Mouse (Mus musculus): Measurements from ENCODE around the gene Sfr1. TPM values are rescaled to one million over a fixed set of nuclear protein-coding genes. Genes with fewer than 3 reads are reported as not detected.

Gene Sfr1
- total RNA-seq, 1 experiment = 85.8 TPM

- TF ChIP-seq HCFC1 (IDR thresholded peaks at IDR 0.05; ENCODE audit: borderline replicate concordance, insufficient read depth, low read length) = no peak
- no peak for TF ChIP-seq ZNF384 (IDR thresholded peaks at IDR 0.05; ENCODE audit: low read depth, low read length)
- TF ChIP-seq ZC3H11A (IDR thresholded peaks at IDR 0.05; ENCODE audit: borderline replicate concordance, low read depth, low read length) = no peak; the same call in 1 of the 2 replicates
- no peak for TF ChIP-seq CHD2 (IDR thresholded peaks at IDR 0.05; ENCODE audit: low read depth, low read length)
- no peak for TF ChIP-seq MAFK (IDR thresholded peaks at IDR 0.05; ENCODE audit: insufficient read depth, low read depth, low read length)
- H3K4me1 ChIP-seq (ENCODE audit: control insufficient read depth in 2 of 2, insufficient read depth in 2 of 2, low read length in 2 of 2, poor library complexity in 1 of 2) = no peaks in the 10 kb centered on the region
- H3K9me3 ChIP-seq (ENCODE audit: control insufficient read depth, insufficient read depth, low read depth, low read length) = no peaks in the 10 kb centered on the region
- no peak overlapping the region for H3K4me3 ChIP-seq (ENCODE audit: insufficient read depth in 1 of 2, low read depth in 1 of 2, low read length in 2 of 2, poor library complexity in 1 of 2, severe bottlenecking in 1 of 2)
- no peak overlapping the region for H3K27ac ChIP-seq (ENCODE audit: insufficient read depth, low read depth, low read length, poor library complexity, severe bottlenecking)
- in situ Hi-C loops (cut with MboI; ENCODE audit: low sequenced_read_pairs in 2 of 2, unreplicated experiment in 2 of 2) = no loop called here
- no peaks in the 10 kb centered on the region for H3K36me3 ChIP-seq (ENCODE audit: control insufficient read depth, insufficient read depth, low read length, poor library complexity, severe bottlenecking)
- DNase-seq (ENCODE audit: low read depth, low spot score) = peak; percentile 17
- H3K9ac ChIP-seq (ENCODE audit: insufficient read depth, low read depth, low read length, poor library complexity, severe bottlenecking) = no peak overlapping the region
Measured at GRCm38 (mm10) chr19:47716144-47716543, 15.3 kb upstream of the Sfr1 start.

GRCm38 (mm10) chr19:47719147-47719546, 12.3 kb upstream of the Sfr1 start:
- no peaks in the 10 kb centered on the region for H3K9me3 ChIP-seq (ENCODE audit: control insufficient read depth, insufficient read depth, low read depth, low read length)
- no peak overlapping the region for H3K27ac ChIP-seq (ENCODE audit: insufficient read depth, low read depth, low read length, poor library complexity, severe bottlenecking)
- no peak for DNase-seq (ENCODE audit: low read depth, low spot score)
- no peak overlapping the region for H3K9ac ChIP-seq (ENCODE audit: insufficient read depth, low read depth, low read length, poor library complexity, severe bottlenecking)
- no peaks in the 10 kb centered on the region for H3K4me1 ChIP-seq (ENCODE audit: control insufficient read depth in 2 of 2, insufficient read depth in 2 of 2, low read length in 2 of 2, poor library complexity in 1 of 2)
- no peak overlapping the region for H3K4me3 ChIP-seq (ENCODE audit: insufficient read depth in 1 of 2, low read depth in 1 of 2, low read length in 2 of 2, poor library complexity in 1 of 2, severe bottlenecking in 1 of 2)
- in situ Hi-C loops (cut with MboI; ENCODE audit: low sequenced_read_pairs in 2 of 2, unreplicated experiment in 2 of 2) = no loop called here
- no peaks in the 10 kb centered on the region for H3K36me3 ChIP-seq (ENCODE audit: control insufficient read depth, insufficient read depth, low read length, poor library complexity, severe bottlenecking)
- no peak for TF ChIP-seq ZNF384 (IDR thresholded peaks at IDR 0.05; ENCODE audit: low read depth, low read length)
- TF ChIP-seq ZC3H11A (IDR thresholded peaks at IDR 0.05; ENCODE audit: borderline replicate concordance, low read depth, low read length) = no peak
- no peak for TF ChIP-seq HCFC1 (IDR thresholded peaks at IDR 0.05; ENCODE audit: borderline replicate concordance, insufficient read depth, low read length)
- no peak for TF ChIP-seq MAFK (IDR thresholded peaks at IDR 0.05; ENCODE audit: insufficient read depth, low read depth, low read length)
- TF ChIP-seq CHD2 (IDR thresholded peaks at IDR 0.05; ENCODE audit: low read depth, low read length) = no peak

GRCm38 (mm10) chr19:47722471-47722870, 9.0 kb upstream of the Sfr1 start:
- H3K9ac ChIP-seq (ENCODE audit: insufficient read depth, low read depth, low read length, poor library complexity, severe bottlenecking) = no peak overlapping the region
- no peaks in the 10 kb centered on the region for H3K9me3 ChIP-seq (ENCODE audit: control insufficient read depth, insufficient read depth, low read depth, low read length)
- no peak for DNase-seq (ENCODE audit: low read depth, low spot score)
- H3K27ac ChIP-seq (ENCODE audit: insufficient read depth, low read depth, low read length, poor library complexity, severe bottlenecking) = no peak overlapping the region
- in situ Hi-C loops (cut with MboI; ENCODE audit: low sequenced_read_pairs in 2 of 2, unreplicated experiment in 2 of 2) = no loop called here
- no peak overlapping the region for H3K4me3 ChIP-seq (ENCODE audit: insufficient read depth in 1 of 2, low read depth in 1 of 2, low read length in 2 of 2, poor library complexity in 1 of 2, severe bottlenecking in 1 of 2)
- TF ChIP-seq HCFC1 (IDR thresholded peaks at IDR 0.05; ENCODE audit: borderline replicate concordance, insufficient read depth, low read length) = no peak
- no peak for TF ChIP-seq ZNF384 (IDR thresholded peaks at IDR 0.05; ENCODE audit: low read depth, low read length)
- no peak for TF ChIP-seq MAFK (IDR thresholded peaks at IDR 0.05; ENCODE audit: insufficient read depth, low read depth, low read length)
- TF ChIP-seq CHD2 (IDR thresholded peaks at IDR 0.05; ENCODE audit: low read depth, low read length) = no peak
- TF ChIP-seq ZC3H11A (IDR thresholded peaks at IDR 0.05; ENCODE audit: borderline replicate concordance, low read depth, low read length) = no peak
- no peaks in the 10 kb centered on the region for H3K4me1 ChIP-seq (ENCODE audit: control insufficient read depth in 2 of 2, insufficient read depth in 2 of 2, low read length in 2 of 2, poor library complexity in 1 of 2)
- H3K36me3 ChIP-seq (ENCODE audit: control insufficient read depth, insufficient read depth, low read length, poor library complexity, severe bottlenecking) = no peaks in the 10 kb centered on the region

GRCm38 (mm10) chr19:47724903-47725302, 6.6 kb upstream of the Sfr1 start:
- Histone ChIP-seq H3K27ac (ENCODE audit: insufficient read depth, low read depth, low read length, poor library complexity, severe bottlenecking) (no peak overlapping the region), H3K4me1 (ENCODE audit: control insufficient read depth in 2 of 2, insufficient read depth in 2 of 2, low read length in 2 of 2, poor library complexity in 1 of 2) (no peaks in the 10 kb centered on the region), H3K36me3 (ENCODE audit: control insufficient read depth, insufficient read depth, low read length, poor library complexity, severe bottlenecking) (no peaks in the 10 kb centered on the region), H3K4me3 (ENCODE audit: insufficient read depth in 1 of 2, low read depth in 1 of 2, low read length in 2 of 2, poor library complexity in 1 of 2, severe bottlenecking in 1 of 2) (no peak overlapping the region), H3K9me3 (ENCODE audit: control insufficient read depth, insufficient read depth, low read depth, low read length) (no peaks in the 10 kb centered on the region), H3K9ac (ENCODE audit: insufficient read depth, low read depth, low read length, poor library complexity, severe bottlenecking) (no peak overlapping the region)
- no peak for DNase-seq (ENCODE audit: low read depth, low spot score)
- in situ Hi-C loops (cut with MboI; ENCODE audit: low sequenced_read_pairs in 2 of 2, unreplicated experiment in 2 of 2) = no loop called here
- TF ChIP-seq MAFK (IDR thresholded peaks at IDR 0.05; ENCODE audit: insufficient read depth, low read depth, low read length) (no peak), HCFC1 (IDR thresholded peaks at IDR 0.05; ENCODE audit: borderline replicate concordance, insufficient read depth, low read length) (no peak), CHD2 (IDR thresholded peaks at IDR 0.05; ENCODE audit: low read depth, low read length) (no peak), ZNF384 (IDR thresholded peaks at IDR 0.05; ENCODE audit: low read depth, low read length) (no peak), ZC3H11A (IDR thresholded peaks at IDR 0.05; ENCODE audit: borderline replicate concordance, low read depth, low read length) (no peak)

- in situ Hi-C loops (cut with MboI; ENCODE audit: low sequenced_read_pairs in 2 of 2, unreplicated experiment in 2 of 2) = no loop called here
- no peaks in the 10 kb centered on the region for H3K36me3 ChIP-seq (ENCODE audit: control insufficient read depth, insufficient read depth, low read length, poor library complexity, severe bottlenecking)
Measured at GRCm38 (mm10) chr19:47725643-47726140, 5.8 kb upstream of the Sfr1 start.

More at GRCm38 (mm10) chr19:47725643-47726140, 5.8 kb upstream of the Sfr1 start:
- no peak overlapping the region for H3K9ac ChIP-seq (ENCODE audit: insufficient read depth, low read depth, low read length, poor library complexity, severe bottlenecking)
- no peak overlapping the region for H3K4me3 ChIP-seq (ENCODE audit: insufficient read depth in 1 of 2, low read depth in 1 of 2, low read length in 2 of 2, poor library complexity in 1 of 2, severe bottlenecking in 1 of 2)
- DNase-seq (ENCODE audit: low read depth, low spot score) = no peak
- H3K27ac ChIP-seq (ENCODE audit: insufficient read depth, low read depth, low read length, poor library complexity, severe bottlenecking) = no peak overlapping the region
- no peaks in the 10 kb centered on the region for H3K9me3 ChIP-seq (ENCODE audit: control insufficient read depth, insufficient read depth, low read depth, low read length)
- TF ChIP-seq ZC3H11A (IDR thresholded peaks at IDR 0.05; ENCODE audit: borderline replicate concordance, low read depth, low read length) = no peak
- no peak for TF ChIP-seq MAFK (IDR thresholded peaks at IDR 0.05; ENCODE audit: insufficient read depth, low read depth, low read length)
- TF ChIP-seq HCFC1 (IDR thresholded peaks at IDR 0.05; ENCODE audit: borderline replicate concordance, insufficient read depth, low read length) = no peak
- H3K4me1 ChIP-seq (ENCODE audit: control insufficient read depth in 2 of 2, insufficient read depth in 2 of 2, low read length in 2 of 2, poor library complexity in 1 of 2) = no peaks in the 10 kb centered on the region
